Mouse (Mus musculus) testis, adult 2 months (tissue): ENCODE measurements around the gene Gm20388.

Source experiments
- CTCF ChIP-seq: fragments of 200-500 bp; IDR thresholded peaks from 2 replicates; pipeline ENCODE4 v1.5.1; 2012; ENCODE audit warnings: low read depth, mild to moderate bottlenecking, inconsistent platforms, low read length, moderate library complexity; ENCODE audit not compliant: control insufficient read depth, insufficient read depth, insufficient replicate concordance
- POLR2A ChIP-seq: fragments of 200-500 bp; IDR thresholded peaks from 2 replicates; pipeline ENCODE4 v1.6.1; 2012; ENCODE audit warnings: low read depth, mild to moderate bottlenecking, inconsistent platforms, low read length, moderate library complexity; ENCODE audit not compliant: control insufficient read depth

DNA sequence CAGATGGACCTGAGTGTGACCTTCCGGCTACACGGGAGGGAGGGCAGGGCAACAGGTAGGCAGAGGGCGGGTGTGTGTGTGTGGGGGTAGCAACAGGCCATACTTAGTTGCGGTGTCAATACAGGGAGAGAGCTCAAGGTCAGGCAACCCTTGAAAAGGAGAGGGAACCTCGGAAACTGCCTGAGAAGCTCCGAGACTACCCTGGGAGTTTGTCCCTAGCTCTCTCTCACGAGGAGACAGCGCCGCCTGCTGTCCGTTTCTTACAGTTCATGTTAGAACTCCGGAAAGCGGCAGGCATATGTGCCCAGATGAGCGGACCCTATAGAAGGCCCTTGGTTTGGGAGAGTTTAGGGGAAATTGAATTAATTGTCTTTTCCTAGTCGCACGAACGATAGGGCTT lies 1182.0 kb downstream of the Gm20388 start:
- TF ChIP-seq CTCF (peak; percentile 87; the same call in 1 of the 2 replicates), POLR2A (no peak)
